Mouse (Mus musculus): ENCODE measurements around the gene Prkce.

DNA sequence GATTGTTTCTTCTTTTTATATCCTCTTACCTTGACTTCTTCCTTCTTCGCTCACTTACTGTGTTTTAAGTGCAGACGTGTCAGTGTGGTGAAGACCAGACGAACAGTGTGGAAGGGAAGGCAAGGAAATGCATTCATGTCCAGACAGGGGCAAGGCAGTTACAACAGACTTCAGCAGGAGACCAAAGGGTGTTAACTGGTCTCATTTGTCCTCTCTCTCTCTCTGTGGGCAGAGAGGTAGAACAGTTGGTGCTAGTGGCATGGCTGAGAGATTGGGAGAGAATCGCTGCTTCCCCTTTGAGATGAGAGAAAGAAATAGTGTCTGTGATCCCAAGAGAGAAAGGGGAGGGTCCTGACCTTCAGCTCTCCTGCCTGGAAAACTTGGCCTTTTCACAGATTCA is 186.5 kb downstream of the Prkce start:
- TF ChIP-seq HCFC1 (IDR thresholded peaks at IDR 0.05; ENCODE audit: borderline replicate concordance, insufficient read depth, low read length) = no peak
- TF ChIP-seq CHD2 (IDR thresholded peaks at IDR 0.05; ENCODE audit: low read depth, low read length) = no peak
- no peak for TF ChIP-seq ZC3H11A (IDR thresholded peaks at IDR 0.05; ENCODE audit: borderline replicate concordance, low read depth, low read length)
- TF ChIP-seq MAFK (IDR thresholded peaks at IDR 0.05; ENCODE audit: insufficient read depth, low read depth, low read length) = no peak
